Mouse (Mus musculus) hindbrain, postnatal 0 days (tissue): ENCODE measurements around the gene Defb28. TPM values are rescaled to one million over a fixed set of nuclear protein-coding genes. Genes with fewer than 3 reads are reported as not detected.

Experiments used
- ATAC-seq: fragments of 200-750 bp; cut with Nextera tagmentation; 2 replicates; pipeline ENCODE4 v1.8.0; 2017; ENCODE audit warnings: mild to moderate bottlenecking, moderate TSS enrichment, moderate library complexity
- DNase-seq: peaks from one replicate; pipeline ENCODE4 v3.0.0-alpha.2; 2015; ENCODE audit warnings: low spot score
- H3K27ac ChIP-seq: fragments of 300-500 bp; sonication (generic); 2 replicates; pipeline ENCODE4 v1.5.1; 2014; ENCODE audit warnings: mild to moderate bottlenecking
- H3K27me3 ChIP-seq: fragments of 300-500 bp; sonication (generic); 2 replicates; pipeline ENCODE4 v1.6.1; 2014; ENCODE audit warnings: low read length, mixed read lengths; ENCODE audit not compliant: insufficient read depth
- H3K36me3 ChIP-seq: fragments of 300-500 bp; sonication (generic); 2 replicates; pipeline ENCODE4 v1.6.1; 2014; ENCODE audit warnings: low read length, mixed read lengths; ENCODE audit not compliant: insufficient read depth
- H3K4me1 ChIP-seq: fragments of 300-500 bp; sonication (generic); 2 replicates; pipeline ENCODE4 v1.6.1; 2014; ENCODE audit warnings: antibody characterized with exemption, low read length, mixed read lengths; ENCODE audit not compliant: insufficient read depth
- H3K4me2 ChIP-seq: fragments of 300-500 bp; sonication (generic); 2 replicates; pipeline ENCODE4 v1.6.1; 2014; ENCODE audit warnings: low read depth, mild to moderate bottlenecking, low read length, moderate library complexity, mixed read lengths
- H3K4me3 ChIP-seq: fragments of 300-500 bp; sonication (generic); 2 replicates; pipeline ENCODE4 v1.5.1; 2014; ENCODE audit warnings: low read length
- H3K9ac ChIP-seq: fragments of 300-500 bp; sonication (generic); replicated peaks from 2 replicates; pipeline ENCODE4 v1.6.1; 2014; ENCODE audit warnings: mild to moderate bottlenecking, low read length, moderate library complexity, mixed read lengths
- H3K9me3 ChIP-seq: fragments of 300-500 bp; sonication (generic); 2 replicates; pipeline ENCODE4 v1.6.1; 2016; ENCODE audit warnings: low read length, mixed read lengths
- CTCF ChIP-seq: IDR thresholded peaks from 2 replicates; pipeline ENCODE4 v1.5.1; 2016; ENCODE audit warnings: antibody characterized with exemption, control low read depth, low read depth
- WGBS: fragments of 180-500 bp; shearing (Covaris S2); extraction: QIAGEN DNeasy Blood & Tissue Kit; methylation state at CpG from one replicate; pipeline ENCODE4 v1.1.7; 2014; 5-methylcytosine and 5-hydroxymethylcytosine counted together
- polyA plus RNA-seq: library from polyadenylated mRNA; unstranded; fragments of >200 nt; fragmentation: Nextera tagmentation; extraction: Ambion mirVana; gene quantifications from 2 replicates; pipeline ENCODE4 v1.2.1, GENCODE M21; 2015
- total RNA-seq: library from RNA; depleted of rRNA; stranded (reverse); fragments of >200 nt; gene quantifications from 2 replicates; pipeline ENCODE4 v1.2.3, GENCODE M21; 2014

Defb28 gene
- total and polyA plus RNA-seq, 2 experiments from 2014 or later = not detected

DNA sequence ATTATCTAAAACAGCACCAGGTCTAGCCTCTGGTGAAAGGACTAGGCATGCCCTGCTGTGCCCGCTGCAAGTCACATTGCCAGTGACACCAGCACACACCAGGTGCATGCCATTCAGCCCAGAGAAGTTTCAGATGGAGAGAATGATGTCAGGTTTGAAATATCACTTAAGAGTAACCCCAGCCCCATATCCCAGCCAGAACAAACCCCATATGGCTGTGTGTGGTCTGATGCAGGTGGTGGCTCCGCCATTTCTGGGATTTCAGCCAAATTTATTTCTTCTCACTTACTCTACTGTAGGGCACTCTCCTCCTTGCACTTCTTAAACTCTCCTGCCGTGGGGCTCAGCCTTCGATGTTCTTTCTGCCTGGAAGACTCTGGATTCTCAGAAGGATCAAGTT, 2.0 kb upstream of the Defb28 start:
- no peak for TF ChIP-seq CTCF
- WGBS = 54% methylated on average over 4 of the region's 4 CpGs

DNA sequence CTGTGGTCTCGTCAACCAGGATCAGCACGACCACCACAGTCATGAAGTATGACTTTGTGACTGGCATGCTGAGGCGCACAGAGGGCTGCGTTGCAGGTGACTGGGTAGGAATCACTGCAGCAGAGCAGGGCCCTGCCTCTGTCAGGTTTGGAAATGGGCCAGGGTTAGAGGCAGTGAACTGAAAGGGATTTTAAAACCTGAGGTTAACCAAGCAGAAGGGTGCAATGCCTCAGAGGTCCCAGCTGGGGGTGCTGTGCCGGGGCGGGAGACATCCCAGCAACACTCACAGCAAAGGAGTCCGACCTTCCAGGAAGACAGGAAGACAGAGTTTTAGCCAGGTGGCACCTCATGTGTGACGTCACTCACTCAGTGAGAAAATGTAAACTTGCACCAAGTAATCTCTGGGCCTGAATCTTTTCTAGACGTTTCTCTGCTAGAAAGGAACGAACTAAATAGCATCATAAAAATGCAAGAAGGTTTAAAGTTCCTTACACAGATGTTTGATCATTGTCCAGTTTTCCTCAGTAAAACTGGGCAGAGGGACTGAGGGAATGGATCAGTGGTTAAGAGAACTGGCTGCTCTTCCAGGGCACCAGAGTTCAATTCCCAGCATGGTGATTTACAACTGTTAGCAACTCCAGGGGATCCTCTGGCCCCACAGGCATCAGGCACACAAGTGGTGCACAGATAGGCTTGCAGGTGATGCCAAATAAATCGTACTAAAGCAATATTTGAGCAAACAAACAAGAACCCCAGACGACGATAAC, 22.1 kb downstream of the Defb28 start, which contains the start of gene Defb29:
Defb29 (minus strand) TSS at position 155 of the 767 bp plus-strand sequence.
- ATAC-seq = no peak
- Histone ChIP-seq H3K27ac (no peak within 1 kb of the TSS), H3K27me3 (no peaks in the 10 kb centered on the region), H3K4me2 (no peak within 1 kb of the TSS), H3K9ac (no peak within 1 kb of the TSS), H3K4me1 (no peaks in the 10 kb centered on the region), H3K36me3 (no peaks in the 10 kb centered on the region), H3K4me3 (no peak within 1 kb of the TSS), H3K9me3 (no peaks in the 10 kb centered on the region)
- peak; percentile 22 for TF ChIP-seq CTCF
- 56% methylated on average over 13 of the region's 13 CpGs for WGBS
- no peak for DNase-seq

More for the DNA sequence above, 2.0 kb upstream of the Defb28 start:
- no peak overlapping the region for H3K27ac ChIP-seq
- no peak overlapping the region for H3K4me3 ChIP-seq
- no peaks in the 10 kb centered on the region for H3K4me1 ChIP-seq
- no peaks in the 10 kb centered on the region for H3K9me3 ChIP-seq
- no peak for DNase-seq
- H3K4me2 ChIP-seq = no peak overlapping the region
- no peak overlapping the region for H3K9ac ChIP-seq
- H3K27me3 ChIP-seq = no peaks in the 10 kb centered on the region
- no peaks in the 10 kb centered on the region for H3K36me3 ChIP-seq
- ATAC-seq = no peak

DNA sequence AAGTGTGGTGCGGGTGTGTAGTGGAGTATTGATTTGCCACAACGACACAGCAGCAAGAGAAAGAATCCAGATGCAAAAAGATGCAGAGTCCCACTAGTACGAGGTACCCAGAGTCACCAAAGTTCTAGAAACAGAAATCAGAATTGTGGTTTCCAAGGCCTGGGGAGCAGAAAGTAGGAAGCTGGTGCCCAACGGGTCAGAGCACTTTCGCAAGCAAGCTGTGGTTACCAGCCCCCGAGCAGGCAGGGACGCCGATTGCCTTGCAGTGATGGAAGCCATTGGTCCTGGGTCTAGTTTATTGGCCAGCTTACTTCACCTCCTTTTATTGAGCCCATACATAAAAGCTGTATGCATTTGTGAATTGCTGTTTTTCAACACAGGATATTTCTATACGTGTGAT, 23.9 kb downstream of the Defb28 start:
- no peak overlapping the region for H3K27ac ChIP-seq
- DNase-seq = no peak
- H3K36me3 ChIP-seq = no peaks in the 10 kb centered on the region
- no peak overlapping the region for H3K9ac ChIP-seq
- no peaks in the 10 kb centered on the region for H3K4me1 ChIP-seq
- H3K9me3 ChIP-seq = no peaks in the 10 kb centered on the region
- no peak for TF ChIP-seq CTCF
- no peak for ATAC-seq
- 89% methylated on average over 9 of the region's 9 CpGs for WGBS
- H3K27me3 ChIP-seq = no peaks in the 10 kb centered on the region
- H3K4me2 ChIP-seq = no peak overlapping the region
- H3K4me3 ChIP-seq = no peak overlapping the region

- no peak overlapping the region for H3K27ac ChIP-seq
- no peaks in the 10 kb centered on the region for H3K36me3 ChIP-seq
- H3K4me2 ChIP-seq = no peak overlapping the region
- no peaks in the 10 kb centered on the region for H3K4me1 ChIP-seq
- TF ChIP-seq CTCF = no peak
- H3K9me3 ChIP-seq = no peaks in the 10 kb centered on the region
- WGBS = 73% methylated on average over 2 of the region's 2 CpGs
- no peaks in the 10 kb centered on the region for H3K27me3 ChIP-seq
- no peak overlapping the region for H3K9ac ChIP-seq
- ATAC-seq (no peak), DNase-seq (no peak)
- no peak overlapping the region for H3K4me3 ChIP-seq
Observed at GRCm38 (mm10) chr2:152542897-152543296, 24.8 kb downstream of the Defb28 start.

DNA sequence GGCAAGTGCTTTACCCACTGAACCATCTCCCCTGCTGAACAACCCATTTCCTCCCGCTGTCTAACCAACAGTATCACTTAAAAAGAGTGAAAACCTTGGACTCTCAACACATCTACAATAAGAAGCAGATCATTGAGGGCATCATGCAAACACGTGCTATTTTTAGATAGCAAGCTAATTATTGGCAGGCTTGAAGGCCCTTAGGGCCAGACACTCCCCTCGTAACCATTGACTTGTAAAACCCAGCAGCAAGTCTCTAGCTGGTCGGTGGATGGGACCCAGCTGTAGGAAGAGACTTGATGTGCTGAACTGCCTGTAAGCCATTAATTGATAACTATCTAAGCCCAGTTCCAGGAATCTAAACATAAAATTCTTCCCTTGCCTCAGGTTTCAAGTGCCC, 25.4 kb downstream of the Defb28 start:
- no peaks in the 10 kb centered on the region for H3K4me1 ChIP-seq
- no peak overlapping the region for H3K4me2 ChIP-seq
- no peak for TF ChIP-seq CTCF
- ATAC-seq (no peak), DNase-seq (no peak)
- H3K27ac ChIP-seq = no peak overlapping the region
- WGBS = 81% methylated on average over 4 of the region's 4 CpGs
- H3K9me3 ChIP-seq = no peaks in the 10 kb centered on the region
- no peak overlapping the region for H3K9ac ChIP-seq
- no peak overlapping the region for H3K4me3 ChIP-seq
- H3K36me3 ChIP-seq = no peaks in the 10 kb centered on the region
- H3K27me3 ChIP-seq = no peaks in the 10 kb centered on the region

DNA sequence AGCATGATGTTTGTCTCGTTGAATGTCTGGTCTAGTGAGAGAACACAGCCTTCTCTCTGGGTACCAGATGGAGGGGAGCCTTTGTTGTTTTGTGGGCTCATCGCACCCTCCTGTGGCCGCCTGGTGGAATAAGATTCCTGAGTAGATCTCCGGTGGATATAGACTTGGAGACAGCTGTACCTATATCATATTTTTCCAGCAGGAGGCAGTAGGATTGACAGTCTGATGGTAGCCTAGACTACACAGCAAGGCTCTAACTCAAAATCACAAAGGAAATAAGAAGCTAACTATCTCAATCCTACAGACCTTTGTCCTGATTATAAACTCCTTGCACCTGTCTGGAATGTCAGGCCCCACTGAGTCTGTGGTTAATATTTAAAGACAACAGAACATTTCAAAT, 26.6 kb downstream of the Defb28 start:
- no peak overlapping the region for H3K27ac ChIP-seq
- H3K4me1 ChIP-seq = no peaks in the 10 kb centered on the region
- H3K9me3 ChIP-seq = no peaks in the 10 kb centered on the region
- H3K9ac ChIP-seq = no peak overlapping the region
- H3K27me3 ChIP-seq = no peaks in the 10 kb centered on the region
- DNase-seq (peak; percentile 71), ATAC-seq (peak; percentile 73)
- no peaks in the 10 kb centered on the region for H3K36me3 ChIP-seq
- WGBS = 19% methylated on average over 4 of the region's 4 CpGs
- peak; percentile 79 for TF ChIP-seq CTCF
- H3K4me2 ChIP-seq = no peak overlapping the region
- H3K4me3 ChIP-seq = no peak overlapping the region

DNA sequence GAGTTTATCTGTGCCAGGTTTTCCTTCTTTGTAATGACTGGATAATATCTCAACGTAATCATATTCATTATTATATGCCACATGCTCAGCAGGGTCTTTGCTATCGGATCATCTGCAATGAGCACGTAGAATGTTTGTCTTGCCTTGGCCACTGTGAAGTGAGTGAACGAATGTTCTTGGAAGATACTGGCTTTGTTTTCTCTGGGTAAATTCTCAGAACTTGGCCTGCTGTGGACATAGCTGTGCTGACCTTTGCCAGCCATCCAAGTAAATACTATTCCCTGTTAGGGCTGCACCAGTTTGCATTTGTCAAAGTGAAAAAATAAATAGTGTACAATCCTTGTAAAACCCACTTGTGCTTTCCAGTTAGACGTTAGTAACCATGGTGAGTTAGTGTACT, 30.1 kb downstream of the Defb28 start:
- Histone ChIP-seq H3K4me2 (no peak overlapping the region), H3K27me3 (no peaks in the 10 kb centered on the region), H3K9me3 (no peaks in the 10 kb centered on the region), H3K27ac (no peak overlapping the region), H3K4me3 (no peak overlapping the region), H3K36me3 (no peaks in the 10 kb centered on the region), H3K4me1 (no peaks in the 10 kb centered on the region), H3K9ac (no peak overlapping the region)
- ATAC-seq (no peak), DNase-seq (no peak)
- 74% methylated on average over 5 of the region's 5 CpGs for WGBS
- no peak for TF ChIP-seq CTCF
